Mouse (Mus musculus): ENCODE data around the gene Dcst1.

- TF ChIP-seq CTCF (IDR thresholded peaks at IDR 0.05; ENCODE audit: control insufficient read depth, insufficient read depth, insufficient read length) (no peak), MYOD1 (IDR thresholded peaks at IDR 0.05; ENCODE audit: control insufficient read depth, insufficient read length, low read depth) (no peak), USF1 (IDR thresholded peaks at IDR 0.05; ENCODE audit: low read depth) (no peak), MAX (IDR thresholded peaks at IDR 0.05) (no peak), CEBPB (IDR thresholded peaks at IDR 0.05; ENCODE audit: low read depth) (no peak), MYOG (IDR thresholded peaks at IDR 0.05; ENCODE audit: control insufficient read depth, extremely low read depth, insufficient read length) (no peak)
Observed at GRCm38 (mm10) chr3:89390111-89390515, 25.1 kb upstream of the Dcst1 start.
